24 mouse cellular contexts compared by ENCODE assay signal in genomic region chr19:40088381-40088780, GRCm38 (mm10). TPM values are rescaled to one million over a fixed set of nuclear protein-coding genes. Genes with fewer than 3 reads are reported as not detected.
A peak's percentile ranks its signal among the peaks of the same experiment; 100 is the strongest.
DNase-seq lines count a peak whose midpoint lies in the region; ATAC-seq and TF ChIP-seq lines count a peak whose summit lies in the region.
"Had no signal": no experiment of that assay in that cellular context is flagged by ENCODE, and none has a peak within 500 bp of the region (broad histone marks: within the 10 kb centered on the region; RNA-seq: fewer than 3 reads in every experiment).

No protein-coding gene starts in this region.

- 36% methylated on average over 1 of the region's 1 CpGs for WGBS in liver, adult 2 months
- 63% methylated on average over 1 of the region's 1 CpGs for WGBS in liver, postnatal 0 days (ENCODE audit: insufficient replicate concordance)
- WGBS in liver, embryonic 12.5 days (ENCODE audit: insufficient replicate concordance) = 50% methylated on average over 1 of the region's 1 CpGs

- peaks cover 3% of the 10 kb centered on the region; the same call in 1 of the 2 replicates for H3K4me1 ChIP-seq in liver, adult 2 months (ENCODE audit: control insufficient read depth, insufficient read depth, low read length)
- no peaks in the 10 kb centered on the region for H3K4me1 ChIP-seq in liver, postnatal 0 days (ENCODE audit: insufficient read depth)
- H3K4me1 ChIP-seq in liver, embryonic 12.5 days = no peaks in the 10 kb centered on the region

- DNase-seq in liver, adult 2 months (ENCODE audit: extremely low read depth, low read depth, low spot score) = peak; percentile 98
- no peak for DNase-seq in liver
- DNase-seq in liver, postnatal 0 days = no peak
- DNase-seq: adrenal gland, adult 2 months; adrenal gland, adult 8-10 months; adrenal gland, postnatal 10 days; adrenal gland, postnatal 14 days; adrenal gland, postnatal 25 days; adrenal gland, postnatal 36 days; B cell, adult 2 months; cerebellum, adult 11 months; cerebellum, adult 11-12 months; cerebellum, adult 18-20 months had no signal

- ATAC-seq in liver, postnatal 0 days = peak; percentile 41; the same call in 1 of the 2 replicates
- no peak for ATAC-seq in liver, embryonic 12.5 days
- ATAC-seq: activated CD4-positive, CD25-positive, alpha-beta regulatory T cell, adult 4 months; CD4-positive, CD25-positive, alpha-beta regulatory T cell, adult 4 months; Patski had no signal

- no peak overlapping the region for H3K4me3 ChIP-seq in liver, adult 2 months (ENCODE audit: insufficient read depth, low read depth, low read length)
- no peak overlapping the region for H3K4me3 ChIP-seq in liver, postnatal 0 days (ENCODE audit: low read depth, low read length)
- H3K4me3 ChIP-seq in liver, embryonic 12.5 days = no peak overlapping the region

- TF ChIP-seq EP300 in liver, postnatal 0 days (IDR thresholded peaks at IDR 0.05; ENCODE audit: low read depth) = no peak

- H3K27me3 ChIP-seq in liver, adult 2 months (ENCODE audit: control insufficient read depth, insufficient read depth, low read length) = no peaks in the 10 kb centered on the region
- no peaks in the 10 kb centered on the region for H3K27me3 ChIP-seq in liver, postnatal 0 days (ENCODE audit: insufficient read depth, low read length)
- no peaks in the 10 kb centered on the region for H3K27me3 ChIP-seq in liver, embryonic 12.5 days (replicated peaks)
- H3K27me3 ChIP-seq: CH12.LX had no signal

- no peak for TF ChIP-seq CTCF in liver, adult 2 months (IDR thresholded peaks at IDR 0.05; ENCODE audit: low read depth, low read length)
- no peak for TF ChIP-seq CTCF in liver, postnatal 0 days (IDR thresholded peaks at IDR 0.05; ENCODE audit: low read depth)

- H3K36me3 ChIP-seq in liver, adult 2 months (ENCODE audit: control insufficient read depth, insufficient read depth, low read length) = peaks cover 2% of the 10 kb centered on the region; the same call in 1 of the 2 replicates
- no peaks in the 10 kb centered on the region for H3K36me3 ChIP-seq in liver, postnatal 0 days (replicated peaks; ENCODE audit: insufficient read depth, low read length)
- H3K36me3 ChIP-seq in liver, embryonic 12.5 days = no peaks in the 10 kb centered on the region
- H3K36me3 ChIP-seq: G1E had no signal

- no peak for TF ChIP-seq POLR2A in liver, adult 2 months (IDR thresholded peaks at IDR 0.05; ENCODE audit: extremely low read depth, insufficient read depth, low read length)

- H3K4me2 ChIP-seq in liver, postnatal 0 days (ENCODE audit: low read depth, low read length) = no peak overlapping the region
- H3K4me2 ChIP-seq in liver, embryonic 12.5 days = no peak overlapping the region

- no peaks in the 10 kb centered on the region for H3K79me2 ChIP-seq in liver, adult 2 months (ENCODE audit: control insufficient read depth, insufficient read depth, low read length)

- no peak overlapping the region for H3K27ac ChIP-seq in liver, adult 2 months (replicated peaks; ENCODE audit: insufficient read depth, low read depth, low read length)
- H3K27ac ChIP-seq in liver, postnatal 0 days (ENCODE audit: low read depth) = no peak overlapping the region
- H3K27ac ChIP-seq in liver, embryonic 12.5 days = no peak overlapping the region

- H3K9me3 ChIP-seq in liver, postnatal 0 days (ENCODE audit: low read length) = no peaks in the 10 kb centered on the region
- no peaks in the 10 kb centered on the region for H3K9me3 ChIP-seq in liver, embryonic 12.5 days (replicated peaks)
- H3K9me3 ChIP-seq: G1E had no signal

- no peak overlapping the region for H3K9ac ChIP-seq in liver, adult 2 months (ENCODE audit: low read depth, low read length)
- no peak overlapping the region for H3K9ac ChIP-seq in liver, postnatal 0 days (replicated peaks)
- no peak overlapping the region for H3K9ac ChIP-seq in liver, embryonic 12.5 days

RNA-seq across cellular contexts. Expression of gene Cyp2c50, which starts 1.1 kb away (rescaled TPM):
- total RNA-seq in liver, adult 2 months (2014; rRNA removed) = 1,134 and 2,041 TPM in 2 replicates
- 617 and 644 TPM in 2 replicates for polyA plus RNA-seq in liver, adult 2 months (2012; rRNA removed)
- polyA plus RNA-seq in liver, postnatal 0 days (2015; fragmentation: Nextera tagmentation; extraction: Ambion mirVana) = 3.9 and 6.2 TPM in 2 replicates
- not detected in 2 replicates for polyA plus RNA-seq in liver, embryonic 12.5 days (2016; fragmentation: Nextera tagmentation; extraction: Ambion mirVana)
- total RNA-seq: adrenal gland, postnatal 25 days; CH12.LX; ES-E14; G1E; MEL had no signal
- polyA plus RNA-seq: activated CD4-positive, CD25-positive, alpha-beta regulatory T cell, adult 4 months; brain, embryonic 14.5 days; C2C12; CD4-positive, CD25-positive, alpha-beta regulatory T cell, adult 4 months; G1E; Patski had no signal

RNA-seq across cellular contexts. Expression of gene Cyp2c54, which starts 14.8 kb away (rescaled TPM):
- 572 and 995 TPM in 2 replicates for total RNA-seq in liver, adult 2 months (2014; rRNA removed)
- 179 and 234 TPM in 2 replicates for polyA plus RNA-seq in liver, adult 2 months (2012; rRNA removed)
- 6.3 and 6.5 TPM in 2 replicates for polyA plus RNA-seq in liver, postnatal 0 days (2015; fragmentation: Nextera tagmentation; extraction: Ambion mirVana)
- polyA plus RNA-seq in liver, embryonic 12.5 days (2016; fragmentation: Nextera tagmentation; extraction: Ambion mirVana) = not detected in 2 replicates
- total RNA-seq: adrenal gland, adult 18-20 months; adrenal gland, adult 8-10 months; adrenal gland, postnatal 25 days; adrenal gland, postnatal 36 days; CH12.LX; ES-E14; G1E; MEL had no signal
- polyA plus RNA-seq: activated CD4-positive, CD25-positive, alpha-beta regulatory T cell, adult 4 months; adrenal gland, adult 2 months; brain, embryonic 14.5 days; C2C12; CD4-positive, CD25-positive, alpha-beta regulatory T cell, adult 4 months; G1E; Patski had no signal

Comparison
In these comparisons a context has a peak if more than half of its experiments do, and no peak if none do; other contexts are left out.
1. RNA of gene Cyp2c50, which starts 1.1 kb away (polyA plus RNA-seq): 617 to 644 TPM in liver, adult 2 months; 3.9 to 6.2 TPM in liver, postnatal 0 days and not detected in liver, embryonic 12.5 days; every median in the first group is over 10 times any median in the second.
2. RNA of gene Cyp2c54, which starts 14.8 kb away (polyA plus RNA-seq): 179 to 234 TPM in liver, adult 2 months; 6.3 to 6.5 TPM in liver, postnatal 0 days and not detected in liver, embryonic 12.5 days; every median in the first group is over 10 times any median in the second.